Mouse (Mus musculus): ENCODE data around the gene Daam1. TPM values are rescaled to one million over a fixed set of nuclear protein-coding genes. Genes with fewer than 3 reads are reported as not detected.

The Daam1 gene
- polyA plus RNA-seq, 1 experiment from 2014 or later: 55.2 TPM

GRCm38 (mm10) chr12:72023572-72023971, 192.7 kb downstream of the Daam1 start:
- H3K4me1 ChIP-seq (ENCODE audit: control insufficient read depth, insufficient read depth, low read length): no peaks in the 10 kb centered on the region
- no peak overlapping the region for H3K9ac ChIP-seq (replicated peaks; ENCODE audit: low read depth, low read length)
- ATAC-seq (ENCODE audit: low read depth): no peak
- no peak overlapping the region for H3K27ac ChIP-seq (ENCODE audit: low read depth, low read length)
- 97% methylated on average over 5 of the region's 5 CpGs for WGBS
- no peaks in the 10 kb centered on the region for H3K9me3 ChIP-seq (ENCODE audit: control insufficient read depth, low read length)
- H3K4me3 ChIP-seq (ENCODE audit: low read depth, low read length): no peak overlapping the region
- no peaks in the 10 kb centered on the region for H3K36me3 ChIP-seq (ENCODE audit: control insufficient read depth, insufficient read depth, low read length)
- no peaks in the 10 kb centered on the region for H3K27me3 ChIP-seq (ENCODE audit: control insufficient read depth, insufficient read depth, low read length)
- no peak overlapping the region for H3K4me2 ChIP-seq (ENCODE audit: low read depth, low read length)

- 46% methylated on average over 6 of the region's 6 CpGs for WGBS
- no peak for ATAC-seq (ENCODE audit: low read depth)
- H3K36me3 ChIP-seq (ENCODE audit: control insufficient read depth, insufficient read depth, low read length): no peaks in the 10 kb centered on the region
- no peak overlapping the region for H3K9ac ChIP-seq (replicated peaks; ENCODE audit: low read depth, low read length)
- no peaks in the 10 kb centered on the region for H3K27me3 ChIP-seq (ENCODE audit: control insufficient read depth, insufficient read depth, low read length)
- H3K9me3 ChIP-seq (ENCODE audit: control insufficient read depth, low read length): no peaks in the 10 kb centered on the region
- H3K4me2 ChIP-seq (ENCODE audit: low read depth, low read length): no peak overlapping the region
- no peak overlapping the region for H3K4me3 ChIP-seq (ENCODE audit: low read depth, low read length)
- no peaks in the 10 kb centered on the region for H3K4me1 ChIP-seq (ENCODE audit: control insufficient read depth, insufficient read depth, low read length)
- H3K27ac ChIP-seq (ENCODE audit: low read depth, low read length): no peak overlapping the region
Observed at GRCm38 (mm10) chr12:72025275-72025795, 194.5 kb downstream of the Daam1 start.

- no peak for ATAC-seq (ENCODE audit: low read depth)
- 79% methylated on average over 5 of the region's 5 CpGs for WGBS
- no peaks in the 10 kb centered on the region for H3K36me3 ChIP-seq (ENCODE audit: control insufficient read depth, insufficient read depth, low read length)
Observed at GRCm38 (mm10) chr12:72031171-72031570, 200.3 kb downstream of the Daam1 start.

GRCm38 (mm10) chr12:72031794-72032193, 200.9 kb downstream of the Daam1 start:
- WGBS: 87% methylated on average over 6 of the region's 6 CpGs
- Histone ChIP-seq H3K36me3 (ENCODE audit: control insufficient read depth, insufficient read depth, low read length) (no peaks in the 10 kb centered on the region), H3K27ac (ENCODE audit: low read depth, low read length) (no peak overlapping the region), H3K4me1 (ENCODE audit: control insufficient read depth, insufficient read depth, low read length) (no peaks in the 10 kb centered on the region), H3K4me2 (ENCODE audit: low read depth, low read length) (no peak overlapping the region), H3K9ac (replicated peaks; ENCODE audit: low read depth, low read length) (no peak overlapping the region), H3K27me3 (ENCODE audit: control insufficient read depth, insufficient read depth, low read length) (no peaks in the 10 kb centered on the region), H3K4me3 (ENCODE audit: low read depth, low read length) (no peak overlapping the region), H3K9me3 (ENCODE audit: control insufficient read depth, low read length) (no peaks in the 10 kb centered on the region)
- ATAC-seq (ENCODE audit: low read depth): no peak

More at GRCm38 (mm10) chr12:72031171-72031570, 200.3 kb downstream of the Daam1 start:
- Histone ChIP-seq H3K27me3 (ENCODE audit: control insufficient read depth, insufficient read depth, low read length) (no peaks in the 10 kb centered on the region), H3K4me2 (ENCODE audit: low read depth, low read length) (no peak overlapping the region), H3K9ac (replicated peaks; ENCODE audit: low read depth, low read length) (no peak overlapping the region), H3K4me1 (ENCODE audit: control insufficient read depth, insufficient read depth, low read length) (no peaks in the 10 kb centered on the region), H3K9me3 (ENCODE audit: control insufficient read depth, low read length) (no peaks in the 10 kb centered on the region), H3K4me3 (ENCODE audit: low read depth, low read length) (no peak overlapping the region), H3K27ac (ENCODE audit: low read depth, low read length) (no peak overlapping the region)

- Histone ChIP-seq H3K9me3 (ENCODE audit: control insufficient read depth, low read length) (no peaks in the 10 kb centered on the region), H3K4me2 (ENCODE audit: low read depth, low read length) (no peak overlapping the region), H3K9ac (replicated peaks; ENCODE audit: low read depth, low read length) (no peak overlapping the region), H3K27me3 (ENCODE audit: control insufficient read depth, insufficient read depth, low read length) (no peaks in the 10 kb centered on the region), H3K36me3 (ENCODE audit: control insufficient read depth, insufficient read depth, low read length) (no peaks in the 10 kb centered on the region), H3K27ac (ENCODE audit: low read depth, low read length) (no peak overlapping the region), H3K4me1 (ENCODE audit: control insufficient read depth, insufficient read depth, low read length) (no peaks in the 10 kb centered on the region), H3K4me3 (ENCODE audit: low read depth, low read length) (no peak overlapping the region)
- no peak for ATAC-seq (ENCODE audit: low read depth)
- 81% methylated on average over 9 of the region's 9 CpGs for WGBS
Observed at GRCm38 (mm10) chr12:72036097-72036661, 205.3 kb downstream of the Daam1 start.

- no peaks in the 10 kb centered on the region for H3K36me3 ChIP-seq (ENCODE audit: control insufficient read depth, insufficient read depth, low read length)
- WGBS: 93% methylated on average over 6 of the region's 6 CpGs
- no peaks in the 10 kb centered on the region for H3K4me1 ChIP-seq (ENCODE audit: control insufficient read depth, insufficient read depth, low read length)
- no peak overlapping the region for H3K9ac ChIP-seq (replicated peaks; ENCODE audit: low read depth, low read length)
- H3K9me3 ChIP-seq (ENCODE audit: control insufficient read depth, low read length): no peaks in the 10 kb centered on the region
- H3K27ac ChIP-seq (ENCODE audit: low read depth, low read length): no peak overlapping the region
- no peak overlapping the region for H3K4me3 ChIP-seq (ENCODE audit: low read depth, low read length)
- H3K27me3 ChIP-seq (ENCODE audit: control insufficient read depth, insufficient read depth, low read length): no peaks in the 10 kb centered on the region
- no peak overlapping the region for H3K4me2 ChIP-seq (ENCODE audit: low read depth, low read length)
- no peak for ATAC-seq (ENCODE audit: low read depth)
Observed at GRCm38 (mm10) chr12:72037049-72037448, 206.2 kb downstream of the Daam1 start.

- Histone ChIP-seq H3K4me3 (ENCODE audit: low read depth, low read length) (no peak overlapping the region), H3K9ac (replicated peaks; ENCODE audit: low read depth, low read length) (no peak overlapping the region), H3K4me2 (ENCODE audit: low read depth, low read length) (no peak overlapping the region), H3K4me1 (ENCODE audit: control insufficient read depth, insufficient read depth, low read length) (no peaks in the 10 kb centered on the region), H3K36me3 (ENCODE audit: control insufficient read depth, insufficient read depth, low read length) (no peaks in the 10 kb centered on the region), H3K27ac (ENCODE audit: low read depth, low read length) (no peak overlapping the region), H3K27me3 (ENCODE audit: control insufficient read depth, insufficient read depth, low read length) (no peaks in the 10 kb centered on the region), H3K9me3 (ENCODE audit: control insufficient read depth, low read length) (no peaks in the 10 kb centered on the region)
- WGBS: 74% methylated on average over 2 of the region's 2 CpGs
- ATAC-seq (ENCODE audit: low read depth): no peak
Observed at GRCm38 (mm10) chr12:72038866-72039265, 208.0 kb downstream of the Daam1 start.

- no peak for ATAC-seq (ENCODE audit: low read depth)
- Histone ChIP-seq H3K4me1 (ENCODE audit: control insufficient read depth, insufficient read depth, low read length) (no peaks in the 10 kb centered on the region), H3K27ac (ENCODE audit: low read depth, low read length) (no peak overlapping the region), H3K36me3 (ENCODE audit: control insufficient read depth, insufficient read depth, low read length) (no peaks in the 10 kb centered on the region), H3K4me3 (ENCODE audit: low read depth, low read length) (no peak overlapping the region), H3K9ac (replicated peaks; ENCODE audit: low read depth, low read length) (no peak overlapping the region), H3K27me3 (ENCODE audit: control insufficient read depth, insufficient read depth, low read length) (no peaks in the 10 kb centered on the region), H3K4me2 (ENCODE audit: low read depth, low read length) (no peak overlapping the region), H3K9me3 (ENCODE audit: control insufficient read depth, low read length) (no peaks in the 10 kb centered on the region)
- WGBS: 85% methylated on average over 8 of the region's 8 CpGs
Observed at GRCm38 (mm10) chr12:72039501-72039900, 208.6 kb downstream of the Daam1 start.

- Histone ChIP-seq H3K4me2 (ENCODE audit: low read depth, low read length) (no peak overlapping the region), H3K4me1 (ENCODE audit: control insufficient read depth, insufficient read depth, low read length) (no peaks in the 10 kb centered on the region), H3K4me3 (ENCODE audit: low read depth, low read length) (no peak overlapping the region), H3K36me3 (ENCODE audit: control insufficient read depth, insufficient read depth, low read length) (no peaks in the 10 kb centered on the region), H3K9me3 (ENCODE audit: control insufficient read depth, low read length) (no peaks in the 10 kb centered on the region), H3K9ac (replicated peaks; ENCODE audit: low read depth, low read length) (no peak overlapping the region), H3K27ac (ENCODE audit: low read depth, low read length) (no peak overlapping the region), H3K27me3 (ENCODE audit: control insufficient read depth, insufficient read depth, low read length) (no peaks in the 10 kb centered on the region)
- ATAC-seq (ENCODE audit: low read depth): no peak
- WGBS: 93% methylated on average over 3 of the region's 3 CpGs
Observed at GRCm38 (mm10) chr12:72041238-72041637, 210.4 kb downstream of the Daam1 start.
